Mouse (Mus musculus): ENCODE measurements around the gene Gm1043.

DNA sequence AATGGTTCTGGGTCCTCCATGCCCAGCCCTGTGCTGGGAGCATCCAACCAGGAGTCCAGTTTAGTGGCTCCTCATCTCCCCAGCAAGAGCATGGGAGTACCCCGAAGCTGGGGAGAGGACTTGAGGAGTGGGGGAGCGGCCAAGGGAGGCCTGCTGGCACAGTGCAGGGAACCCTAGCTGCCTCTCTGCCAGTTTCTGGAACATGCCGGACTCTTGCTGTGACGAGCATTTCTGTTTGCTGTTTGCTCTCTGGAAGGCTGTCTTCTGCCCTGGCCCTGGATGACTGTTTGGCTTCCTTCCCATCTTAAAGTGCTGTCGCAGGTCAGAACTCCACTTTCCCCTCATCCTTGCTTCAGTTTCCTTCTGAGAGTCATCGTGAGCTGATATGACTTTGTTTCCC lies 49.3 kb upstream of the Gm1043 start:
- no peak for TF ChIP-seq POLR2A (IDR thresholded peaks at IDR 0.05; ENCODE audit: insufficient read depth, low read length)
- TF ChIP-seq CTCF (IDR thresholded peaks at IDR 0.05; ENCODE audit: low read depth, low read length): no peak
- no peak for TF ChIP-seq EP300 (IDR thresholded peaks at IDR 0.05; ENCODE audit: insufficient read depth, low read depth, low read length)
